Mouse (Mus musculus) splenic B cell, adult 2 months (primary cell): Measurements from ENCODE around the gene Gm20388.

Experiments used
- DNase-seq: peaks from one replicate; pipeline ENCODE4 v3.0.0-alpha.2; 2011; ENCODE audit warnings: low read depth, low spot score
- H3K27me3 ChIP-seq: 2 replicates; pipeline ENCODE4 v1.6.1; 2012; ENCODE audit warnings: mild to moderate bottlenecking, low read length, moderate library complexity, mixed read lengths; ENCODE audit not compliant: control insufficient read depth, poor library complexity, insufficient read depth, severe bottlenecking
- H3K36me3 ChIP-seq: 2 replicates; pipeline ENCODE4 v1.6.1; 2012; ENCODE audit warnings: mild to moderate bottlenecking, low read length, moderate library complexity, mixed read lengths; ENCODE audit not compliant: control insufficient read depth, poor library complexity, insufficient read depth, severe bottlenecking

Gm20388 gene

DNA sequence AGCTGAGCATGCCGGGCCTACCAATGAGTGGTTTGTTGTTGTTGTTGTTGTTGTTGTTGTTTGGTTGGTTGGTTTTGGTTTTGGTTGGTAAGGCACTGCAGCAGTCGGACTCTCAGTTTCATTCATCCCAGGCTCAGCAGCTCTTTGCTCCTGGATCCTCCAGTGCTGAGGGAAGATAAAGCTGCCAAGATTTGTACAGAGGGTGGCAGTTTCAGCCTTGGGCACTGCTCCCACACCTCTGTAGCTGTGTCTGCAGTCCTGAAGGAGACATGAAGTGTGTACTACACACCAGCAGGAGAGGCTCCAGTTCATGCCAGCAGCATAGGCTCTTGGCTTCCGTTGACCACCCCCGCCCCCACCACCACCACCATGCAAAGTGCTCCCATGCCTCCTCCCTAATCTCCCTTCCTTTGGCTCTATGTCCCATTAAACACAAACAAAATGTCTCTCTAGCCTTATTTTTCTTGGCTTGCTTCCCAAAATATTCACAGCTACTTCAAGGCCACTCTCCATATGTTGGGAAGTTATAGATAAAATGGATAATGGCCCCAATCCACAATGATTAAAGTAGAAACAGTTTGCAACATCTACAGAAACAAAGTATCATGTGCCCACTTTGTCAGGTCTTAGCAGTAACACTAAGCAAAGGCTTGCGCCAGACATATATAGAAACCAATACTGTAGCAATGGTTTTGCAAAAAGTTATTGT is 3740.9 kb downstream of the Gm20388 start:
- no peaks in the 10 kb centered on the region for H3K27me3 ChIP-seq
- DNase-seq, result no peak
- H3K36me3 ChIP-seq, result no peaks in the 10 kb centered on the region

DNA sequence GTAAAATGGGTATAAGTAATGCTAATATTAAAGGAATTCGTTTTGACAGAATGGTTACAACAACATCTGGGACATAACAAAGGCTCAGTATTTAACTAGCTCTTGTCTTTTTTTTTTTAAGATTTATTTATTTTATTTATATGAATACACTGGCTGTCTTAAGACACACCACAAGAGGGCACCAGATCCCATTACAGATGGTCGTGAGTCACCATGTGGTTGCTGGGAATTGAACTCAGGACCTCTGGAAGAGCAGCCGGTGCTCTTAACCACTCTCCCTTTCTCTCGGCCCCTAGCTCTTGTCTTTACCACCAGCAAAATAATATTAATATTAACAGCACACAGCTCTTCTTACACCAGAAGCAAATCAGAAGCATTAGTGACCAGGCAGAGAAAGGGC is 3742.0 kb downstream of the Gm20388 start:
- H3K27me3 ChIP-seq, result no peaks in the 10 kb centered on the region
- DNase-seq, result no peak
- H3K36me3 ChIP-seq, result no peaks in the 10 kb centered on the region

DNA sequence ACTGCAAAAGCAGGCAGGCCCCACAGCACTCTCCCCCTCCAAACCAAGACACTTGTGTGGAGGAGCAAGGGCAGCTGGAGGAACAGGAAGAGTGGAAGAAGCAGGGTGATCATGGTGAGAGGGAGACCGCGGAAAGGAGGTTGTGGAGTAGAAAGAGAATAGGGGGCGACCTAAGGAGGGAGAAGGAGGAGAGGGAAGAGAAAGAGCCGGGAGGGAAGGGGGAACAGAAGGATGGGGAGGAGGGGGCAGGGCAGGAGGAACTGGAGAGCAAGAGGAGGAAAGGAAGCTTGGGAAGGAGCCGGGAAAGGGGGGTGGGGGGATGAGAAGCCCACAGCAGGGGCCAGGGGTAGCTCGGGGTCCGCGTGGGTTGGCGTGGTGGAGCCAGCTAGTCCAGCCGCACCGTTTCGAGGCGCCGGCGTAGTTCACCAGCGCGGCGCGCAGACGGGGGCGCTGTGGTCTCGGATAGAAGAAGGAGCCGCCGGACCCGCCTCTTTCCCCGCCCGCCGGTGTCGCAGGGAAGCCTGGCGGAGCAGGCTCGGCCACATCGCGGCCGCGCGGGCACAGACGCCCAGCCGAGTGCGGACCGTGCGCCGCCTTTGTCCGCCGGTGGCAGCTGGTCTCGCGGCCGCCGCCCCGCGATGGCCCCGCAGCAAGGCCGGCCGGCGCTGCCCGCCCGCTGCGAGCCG is 3742.8 kb downstream of the Gm20388 start, which contains the start of gene Rhou:
Rhou (plus strand) TSS at position 622 of the 686 bp plus-strand sequence.
- Histone ChIP-seq H3K27me3 (no peaks in the 10 kb centered on the region), H3K36me3 (no peaks in the 10 kb centered on the region)
- peak; percentile 44 for DNase-seq

DNA sequence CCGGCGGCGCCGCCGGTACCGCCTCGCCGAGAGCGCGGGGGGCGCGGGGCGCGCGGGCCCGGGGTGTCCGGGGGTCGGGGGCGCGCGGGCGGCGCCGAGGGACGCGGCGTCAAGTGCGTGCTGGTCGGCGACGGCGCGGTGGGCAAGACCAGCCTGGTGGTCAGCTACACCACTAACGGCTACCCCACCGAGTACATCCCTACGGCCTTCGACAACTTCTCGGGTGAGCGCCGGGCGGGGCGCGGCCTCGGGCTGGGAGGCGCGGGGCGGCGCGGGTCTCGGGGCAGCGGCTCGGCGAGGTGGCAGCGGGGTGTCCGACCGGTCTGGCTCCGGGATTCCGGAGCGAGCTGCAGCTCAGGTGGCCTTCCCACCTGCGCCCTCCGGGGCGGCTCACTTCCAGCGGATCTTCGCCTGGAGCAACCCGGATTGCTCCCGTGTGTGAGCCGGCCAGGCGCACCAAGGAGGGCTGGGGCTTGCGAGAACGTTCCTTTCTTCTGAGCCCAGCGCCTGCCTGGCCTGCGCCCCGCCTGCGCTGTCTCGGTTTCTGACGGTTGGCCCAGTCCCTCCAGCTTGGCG is 3743.4 kb downstream of the Gm20388 start:
- H3K27me3 ChIP-seq, result no peaks in the 10 kb centered on the region
- H3K36me3 ChIP-seq, result no peaks in the 10 kb centered on the region
- no peak for DNase-seq

DNA sequence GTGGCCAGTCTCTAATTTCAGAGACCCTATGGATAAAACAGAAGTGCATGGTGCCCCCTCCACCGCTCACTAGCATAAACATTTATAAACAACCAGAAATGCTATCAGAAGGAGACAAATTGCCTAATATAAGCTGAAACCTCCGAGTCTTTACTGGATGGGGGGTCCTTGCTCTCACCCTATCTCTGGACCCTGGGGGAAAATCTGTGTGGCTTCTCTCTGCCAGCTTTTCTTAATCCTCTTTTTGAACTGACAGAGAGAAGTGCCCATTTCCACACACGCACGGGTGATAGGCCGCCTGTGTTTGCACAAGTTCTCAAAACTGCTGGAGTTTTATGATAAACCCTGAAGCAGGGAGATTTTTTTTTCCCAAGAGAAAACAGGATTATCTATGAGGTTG is 3744.1 kb downstream of the Gm20388 start:
- no peak for DNase-seq
- no peaks in the 10 kb centered on the region for H3K27me3 ChIP-seq
- no peaks in the 10 kb centered on the region for H3K36me3 ChIP-seq

DNA sequence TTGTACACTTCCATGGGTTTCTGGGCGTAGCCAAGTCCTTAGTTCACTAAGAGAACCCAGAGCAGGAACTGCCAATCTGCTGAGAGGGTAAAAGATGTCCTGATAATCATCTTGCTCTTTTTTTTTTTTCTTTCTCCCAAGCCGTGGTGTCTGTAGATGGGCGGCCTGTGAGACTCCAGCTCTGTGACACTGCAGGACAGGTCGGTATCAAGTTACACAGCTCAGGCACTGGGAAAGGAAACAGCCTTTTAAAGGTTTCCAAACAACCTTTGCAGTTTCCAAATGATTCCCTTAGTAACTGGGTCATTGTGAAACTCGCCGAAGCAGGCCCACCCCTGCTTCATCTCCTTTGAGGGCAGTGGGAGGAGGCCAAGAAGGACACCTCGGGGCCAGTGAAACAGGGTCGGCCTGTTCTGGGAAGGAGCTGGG is 3744.7 kb downstream of the Gm20388 start:
- H3K27me3 ChIP-seq, result no peaks in the 10 kb centered on the region
- H3K36me3 ChIP-seq, result no peaks in the 10 kb centered on the region
- DNase-seq, result no peak

GRCm38 (mm10) chr8:123657826-123658225 is 3747.2 kb downstream of the Gm20388 start:
- no peak for DNase-seq
- H3K27me3 ChIP-seq, result no peaks in the 10 kb centered on the region
- H3K36me3 ChIP-seq, result no peaks in the 10 kb centered on the region

GRCm38 (mm10) chr8:123659469-123660057 is 3748.9 kb downstream of the Gm20388 start:
- Histone ChIP-seq H3K36me3 (no peaks in the 10 kb centered on the region), H3K27me3 (no peaks in the 10 kb centered on the region)
- no peak for DNase-seq

DNA sequence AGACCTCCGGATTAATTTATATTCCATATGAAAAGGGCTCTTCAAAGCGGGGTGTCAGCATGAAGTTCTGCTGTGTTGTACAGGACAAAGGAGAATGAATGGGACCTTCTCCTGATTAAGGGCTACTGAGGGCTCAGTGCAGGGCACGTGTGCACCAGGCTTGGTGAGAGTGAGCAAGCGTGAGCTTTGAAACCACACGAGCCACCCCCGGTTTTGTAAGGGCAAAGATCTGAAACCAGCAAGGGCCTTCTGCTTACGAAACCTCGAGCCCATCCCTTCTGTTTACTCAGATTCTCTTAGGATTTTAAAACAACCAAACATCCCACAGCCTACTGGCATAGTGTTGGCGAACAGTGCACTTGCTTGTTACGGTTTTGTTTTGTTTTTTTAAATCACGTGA is 3750.9 kb downstream of the Gm20388 start:
- no peaks in the 10 kb centered on the region for H3K36me3 ChIP-seq
- H3K27me3 ChIP-seq, result no peaks in the 10 kb centered on the region
- no peak for DNase-seq

DNA sequence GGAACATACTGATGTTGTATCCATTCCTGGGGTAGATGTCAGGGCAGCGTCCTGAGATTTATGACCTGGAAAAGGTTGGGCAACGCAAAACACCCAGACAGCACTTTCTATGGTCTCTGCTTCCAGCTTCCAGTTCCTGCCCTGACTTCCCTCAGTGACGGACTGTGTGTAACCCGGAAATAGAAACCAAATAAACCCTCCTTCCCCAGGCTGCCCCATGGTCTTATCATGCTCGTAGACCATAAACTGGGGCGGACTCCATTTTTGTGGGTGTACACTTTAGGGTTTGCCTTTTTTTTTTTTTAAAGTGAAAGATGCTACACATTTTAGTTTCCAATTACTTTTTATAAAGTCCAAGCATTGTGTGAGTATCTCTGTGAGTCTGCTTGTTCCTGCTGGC is 3754.9 kb downstream of the Gm20388 start:
- Histone ChIP-seq H3K27me3 (no peaks in the 10 kb centered on the region), H3K36me3 (no peaks in the 10 kb centered on the region)
- DNase-seq, result no peak

- no peak for DNase-seq
Measured at GRCm38 (mm10) chr8:123666832-123667231, 3756.2 kb downstream of the Gm20388 start.

DNA sequence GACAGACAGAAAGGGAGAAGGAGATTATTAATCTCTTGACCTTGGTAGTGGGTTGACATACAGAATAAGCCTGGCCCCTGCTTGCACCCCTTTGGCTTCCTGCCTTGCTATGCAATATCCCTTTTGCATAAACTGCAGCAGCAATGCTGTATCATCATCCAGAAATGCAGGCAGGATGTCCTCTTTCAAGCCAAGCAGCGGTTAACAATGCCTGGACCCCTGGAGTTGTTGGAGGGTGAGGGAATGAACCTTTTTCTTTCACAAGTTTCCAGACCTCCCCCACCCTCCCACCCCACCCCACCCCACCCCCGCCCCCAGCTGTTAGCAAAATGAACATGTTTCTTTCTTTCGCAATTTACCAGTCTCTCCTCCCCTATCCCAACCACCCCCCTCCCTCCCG is 3758.0 kb downstream of the Gm20388 start:
- Histone ChIP-seq H3K27me3 (no peaks in the 10 kb centered on the region), H3K36me3 (no peaks in the 10 kb centered on the region)
- no peak for DNase-seq

More at GRCm38 (mm10) chr8:123666832-123667231, 3756.2 kb downstream of the Gm20388 start:
- Histone ChIP-seq H3K27me3 (no peaks in the 10 kb centered on the region), H3K36me3 (no peaks in the 10 kb centered on the region)

DNA sequence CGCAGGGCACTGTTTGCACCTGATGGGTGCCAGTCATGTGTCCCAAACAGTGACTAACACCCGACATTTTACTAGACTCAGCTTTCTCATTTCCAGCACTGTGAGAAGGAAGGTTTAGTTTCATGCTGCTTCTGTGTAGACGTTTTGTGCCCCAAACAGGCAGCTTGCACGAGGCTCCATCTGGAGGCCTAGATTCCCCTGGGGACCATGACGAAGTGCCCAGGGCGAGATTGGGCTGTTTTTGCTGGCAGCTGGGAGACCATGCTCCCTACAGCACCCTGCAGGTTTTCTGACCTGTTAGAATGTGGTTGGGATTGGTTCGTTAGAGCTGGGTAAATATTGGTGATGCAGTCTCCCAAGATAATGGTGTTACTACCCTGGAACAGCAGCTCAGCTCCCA is 3760.1 kb downstream of the Gm20388 start:
- H3K27me3 ChIP-seq, result no peaks in the 10 kb centered on the region
- no peaks in the 10 kb centered on the region for H3K36me3 ChIP-seq
- no peak for DNase-seq

GRCm38 (mm10) chr8:123671454-123671853 is 3760.8 kb downstream of the Gm20388 start:
- no peak for DNase-seq
- Histone ChIP-seq H3K27me3 (no peaks in the 10 kb centered on the region), H3K36me3 (no peaks in the 10 kb centered on the region)

- Histone ChIP-seq H3K36me3 (no peaks in the 10 kb centered on the region), H3K27me3 (no peaks in the 10 kb centered on the region)
- no peak for DNase-seq
Measured at GRCm38 (mm10) chr8:123672648-123673047, 3762.0 kb downstream of the Gm20388 start.
